Mouse (Mus musculus): ENCODE measurements around the gene Hivep3. TPM values are rescaled to one million over a fixed set of nuclear protein-coding genes. Genes with fewer than 3 reads are reported as not detected.

Hivep3 gene
- polyA plus RNA-seq, 1 experiment = 0.54 TPM

DNA sequence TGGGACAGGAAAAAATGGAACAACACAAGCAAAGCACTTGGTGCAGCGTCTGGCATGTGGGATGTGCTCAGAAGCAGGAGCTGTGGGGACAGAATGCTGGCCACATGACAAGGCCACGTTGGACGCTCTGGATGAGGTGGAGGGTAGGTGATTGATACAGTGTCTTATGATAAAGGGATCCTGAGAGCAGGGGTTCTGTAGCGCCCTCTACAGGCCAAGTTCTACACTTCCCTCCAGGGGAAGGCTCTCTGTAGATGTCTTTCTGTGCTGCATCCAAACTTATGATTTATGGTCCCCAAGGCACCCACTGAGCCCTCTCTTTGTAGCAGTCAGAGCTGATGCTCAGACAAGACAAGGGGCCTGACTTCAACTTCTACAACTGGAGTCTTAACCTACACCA, 419.1 kb downstream of the Hivep3 start:
- no peak overlapping the region for H3K4me2 ChIP-seq (ENCODE audit: low read depth)
- no peaks in the 10 kb centered on the region for H3K27me3 ChIP-seq (ENCODE audit: control insufficient read depth, insufficient read depth, insufficient read length)
- H3ac ChIP-seq (ENCODE audit: control insufficient read depth, insufficient read length) = no peak overlapping the region
- no peaks in the 10 kb centered on the region for H3K36me3 ChIP-seq (ENCODE audit: control insufficient read depth, insufficient read depth)
- H3K79me2 ChIP-seq (ENCODE audit: control insufficient read depth, insufficient read depth) = no peaks in the 10 kb centered on the region
- H3K4me3 ChIP-seq = no peak overlapping the region
- TF ChIP-seq SRF (IDR thresholded peaks at IDR 0.05; ENCODE audit: control insufficient read depth, insufficient read length, low read depth) (no peak), MAX (IDR thresholded peaks at IDR 0.05; ENCODE audit: low read depth) (no peak), MYOG (IDR thresholded peaks at IDR 0.05; ENCODE audit: control insufficient read depth in 1 of 3, insufficient read depth in 1 of 3, insufficient read length in 2 of 3, low read depth in 2 of 3) (no peak), POLR2A (IDR thresholded peaks at IDR 0.05; ENCODE audit: insufficient read length, low read depth) (no peak), MYOD1 (IDR thresholded peaks at IDR 0.05; ENCODE audit: control insufficient read depth in 1 of 3, insufficient read length in 2 of 3, low read depth in 2 of 3) (no peak), USF1 (IDR thresholded peaks at IDR 0.05; ENCODE audit: low read depth) (no peak), TCF12 (IDR thresholded peaks at IDR 0.05; ENCODE audit: insufficient read depth, poor library complexity, severe bottlenecking) (no peak)

- Histone ChIP-seq H3K79me2 (ENCODE audit: control insufficient read depth, insufficient read depth) (no peaks in the 10 kb centered on the region), H3K36me3 (ENCODE audit: control insufficient read depth, insufficient read depth) (no peaks in the 10 kb centered on the region), H3K27me3 (ENCODE audit: control insufficient read depth, insufficient read depth, insufficient read length) (no peaks in the 10 kb centered on the region), H3ac (ENCODE audit: control insufficient read depth, insufficient read length) (no peak overlapping the region), H3K4me2 (ENCODE audit: low read depth) (no peak overlapping the region), H3K4me3 (no peak overlapping the region)
- TF ChIP-seq TCF3 (IDR thresholded peaks at IDR 0.05; ENCODE audit: insufficient read length, low read depth) (no peak), USF1 (IDR thresholded peaks at IDR 0.05; ENCODE audit: low read depth) (no peak), MYOD1 (IDR thresholded peaks at IDR 0.05; ENCODE audit: control insufficient read depth in 1 of 3, insufficient read length in 2 of 3, low read depth in 2 of 3) (no peak), POLR2AphosphoS2 (IDR thresholded peaks at IDR 0.05; ENCODE audit: insufficient read length, low read depth) (no peak), CEBPB (IDR thresholded peaks at IDR 0.05; ENCODE audit: insufficient read depth, poor library complexity, severe bottlenecking) (no peak), TCF12 (IDR thresholded peaks at IDR 0.05; ENCODE audit: insufficient read depth, poor library complexity, severe bottlenecking) (no peak)
Measured at GRCm38 (mm10) chr4:120153736-120154135, 420.2 kb downstream of the Hivep3 start.

DNA sequence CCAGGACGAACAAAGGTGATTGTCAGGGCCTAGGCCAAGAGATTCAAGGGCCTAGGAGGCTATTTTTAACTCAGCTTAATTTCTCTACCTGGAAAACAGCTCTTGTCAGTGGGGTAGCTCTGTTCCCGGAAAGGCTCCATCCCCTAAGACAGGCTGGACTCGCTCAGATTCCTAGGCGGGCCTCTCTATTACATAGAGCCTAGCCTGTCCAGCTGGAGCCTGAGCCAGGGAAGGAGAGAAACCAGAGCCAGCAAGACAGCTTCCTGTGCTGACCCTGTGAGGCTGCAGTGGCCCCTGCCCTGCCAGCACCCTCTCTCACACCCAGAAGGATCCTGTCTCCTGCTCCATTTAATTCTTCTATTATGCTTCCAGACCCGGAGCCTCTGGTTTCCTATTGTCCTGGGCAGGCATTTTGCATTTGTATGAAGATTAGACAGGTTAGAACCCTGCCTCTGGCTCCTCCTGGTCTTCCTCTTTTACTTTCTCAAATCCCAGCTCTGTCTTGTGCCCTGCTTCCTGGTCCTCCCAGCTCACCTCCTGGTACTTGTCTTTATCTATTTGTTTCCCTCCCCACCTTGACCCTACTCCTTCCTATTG, 425.2 kb downstream of the Hivep3 start:
- H3K79me2 ChIP-seq (ENCODE audit: control insufficient read depth, insufficient read depth) = no peaks in the 10 kb centered on the region
- H3K36me3 ChIP-seq (ENCODE audit: control insufficient read depth, insufficient read depth) = no peaks in the 10 kb centered on the region
- no peak overlapping the region for H3K4me3 ChIP-seq
- TF ChIP-seq SRF (IDR thresholded peaks at IDR 0.05; ENCODE audit: control insufficient read depth, insufficient read length, low read depth) = no peak
- TF ChIP-seq TCF3 (IDR thresholded peaks at IDR 0.05; ENCODE audit: insufficient read length, low read depth) = no peak
- no peak for TF ChIP-seq USF1 (IDR thresholded peaks at IDR 0.05; ENCODE audit: low read depth)
- no peak for TF ChIP-seq CEBPB (IDR thresholded peaks at IDR 0.05; ENCODE audit: insufficient read depth, poor library complexity, severe bottlenecking)
- no peak for TF ChIP-seq E2F4 (IDR thresholded peaks at IDR 0.05; ENCODE audit: insufficient read depth)
- TF ChIP-seq MYOG (IDR thresholded peaks at IDR 0.05; ENCODE audit: control insufficient read depth in 1 of 3, insufficient read depth in 1 of 3, insufficient read length in 2 of 3, low read depth in 2 of 3) = no peak
- no peak for TF ChIP-seq REST (IDR thresholded peaks at IDR 0.05; ENCODE audit: insufficient read depth, insufficient read length)
- no peak for TF ChIP-seq MAX (IDR thresholded peaks at IDR 0.05; ENCODE audit: low read depth)
- TF ChIP-seq POLR2A (IDR thresholded peaks at IDR 0.05; ENCODE audit: insufficient read length, low read depth) = no peak
- no peak for TF ChIP-seq MYOD1 (IDR thresholded peaks at IDR 0.05; ENCODE audit: control insufficient read depth in 1 of 3, insufficient read length in 2 of 3, low read depth in 2 of 3)
- TF ChIP-seq POLR2AphosphoS2 (IDR thresholded peaks at IDR 0.05; ENCODE audit: insufficient read length, low read depth) = no peak
- no peak for TF ChIP-seq TCF12 (IDR thresholded peaks at IDR 0.05; ENCODE audit: insufficient read depth, poor library complexity, severe bottlenecking)
- H3K4me2 ChIP-seq (ENCODE audit: low read depth) = no peak overlapping the region
- H3ac ChIP-seq (ENCODE audit: control insufficient read depth, insufficient read length) = no peak overlapping the region
- no peaks in the 10 kb centered on the region for H3K27me3 ChIP-seq (ENCODE audit: control insufficient read depth, insufficient read depth, insufficient read length)

DNA sequence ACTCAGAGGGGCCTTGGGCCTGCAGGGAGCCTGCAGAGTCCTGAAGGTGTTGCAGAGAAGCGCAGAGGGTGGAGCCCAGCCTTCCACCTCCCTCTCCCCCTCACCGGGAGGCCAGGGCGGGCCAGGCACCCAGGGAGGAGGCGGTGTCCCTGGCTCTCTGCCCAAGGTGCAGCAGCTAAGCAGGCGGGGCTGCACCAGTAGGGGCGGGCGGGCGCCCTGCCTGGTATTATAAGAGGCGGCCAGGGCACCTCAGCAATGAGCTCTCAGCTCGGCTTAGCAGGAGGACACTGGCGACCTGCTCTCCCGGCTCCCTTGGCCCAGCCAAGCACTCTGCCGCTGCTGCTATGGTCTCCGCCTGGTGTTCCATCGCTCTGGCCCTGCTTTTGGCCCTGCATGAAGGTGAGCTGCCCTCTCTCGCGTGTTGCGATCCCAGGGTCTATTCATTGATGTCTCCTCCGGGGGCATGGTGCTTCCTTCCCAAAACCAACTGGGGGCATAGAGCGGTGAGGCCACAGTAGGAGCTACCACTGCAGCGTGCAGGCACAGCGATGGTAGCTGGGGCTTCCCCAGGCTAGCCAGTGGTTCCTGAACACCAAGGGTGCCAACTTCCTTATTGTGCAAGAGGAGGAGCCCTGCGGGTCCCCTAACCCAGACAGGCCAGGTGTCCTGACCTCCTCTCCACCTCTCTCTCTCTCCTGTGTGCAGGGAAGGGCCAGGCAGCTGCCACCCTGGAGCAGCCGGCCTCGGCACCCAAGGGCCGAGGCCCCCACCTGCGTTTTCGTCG, 427.8 kb downstream of the Hivep3 start, which contains the start of gene Edn2:
Gene Edn2 (plus strand): TSS at position 41 of the 784 bp plus-strand sequence.
- TF ChIP-seq MYOG (IDR thresholded peaks at IDR 0.05; ENCODE audit: control insufficient read depth in 1 of 3, insufficient read depth in 1 of 3, insufficient read length in 2 of 3, low read depth in 2 of 3) = no peak
- H3K4me3 ChIP-seq = no peak within 1 kb of the TSS
- no peaks in the 10 kb centered on the region for H3K79me2 ChIP-seq (ENCODE audit: control insufficient read depth, insufficient read depth)

DNA sequence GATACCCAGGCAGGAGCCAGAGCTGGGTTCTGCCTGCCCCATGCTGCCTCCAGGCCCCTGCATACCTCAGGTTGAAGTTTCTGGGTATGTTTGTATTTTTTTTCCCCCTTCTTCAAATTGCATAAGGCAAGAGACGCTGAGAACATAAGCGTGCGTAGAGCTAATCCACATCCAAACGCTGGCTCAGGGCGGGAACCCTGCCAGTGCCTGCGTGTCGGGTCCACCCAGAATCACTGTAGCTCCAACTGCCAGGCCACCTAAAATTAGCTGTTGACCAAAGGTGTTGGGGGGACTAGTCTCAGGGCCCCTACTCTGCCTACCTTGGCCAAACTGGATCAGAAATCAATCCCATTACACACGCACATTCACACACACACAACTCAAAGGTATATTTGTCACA, 429.0 kb downstream of the Hivep3 start:
- Histone ChIP-seq H3K4me2 (ENCODE audit: low read depth) (no peak overlapping the region), H3K27me3 (ENCODE audit: control insufficient read depth, insufficient read depth, insufficient read length) (no peaks in the 10 kb centered on the region), H3K79me2 (ENCODE audit: control insufficient read depth, insufficient read depth) (no peaks in the 10 kb centered on the region), H3K4me3 (no peak overlapping the region), H3K36me3 (ENCODE audit: control insufficient read depth, insufficient read depth) (no peaks in the 10 kb centered on the region), H3ac (ENCODE audit: control insufficient read depth, insufficient read length) (no peak overlapping the region)
- TF ChIP-seq E2F4 (IDR thresholded peaks at IDR 0.05; ENCODE audit: insufficient read depth) = no peak

More for the DNA sequence above, 427.8 kb downstream of the Hivep3 start, which contains the start of gene Edn2:
- Histone ChIP-seq H3K27me3 (ENCODE audit: control insufficient read depth, insufficient read depth, insufficient read length) (no peaks in the 10 kb centered on the region), H3K36me3 (ENCODE audit: control insufficient read depth, insufficient read depth) (no peaks in the 10 kb centered on the region), H3K4me2 (ENCODE audit: low read depth) (no peak within 1 kb of the TSS), H3ac (ENCODE audit: control insufficient read depth, insufficient read length) (no peak within 1 kb of the TSS)

Measured in myocyte (in vitro differentiated cells).